Mouse (Mus musculus) B cell, adult 2 months (primary cell): Measurements from ENCODE around the gene Kif21a.

Source experiments
- DNase-seq, 2 experiments: peaks; one replicate each; pipeline ENCODE4 v3.0.0; 2022

Gene Kif21a

DNA sequence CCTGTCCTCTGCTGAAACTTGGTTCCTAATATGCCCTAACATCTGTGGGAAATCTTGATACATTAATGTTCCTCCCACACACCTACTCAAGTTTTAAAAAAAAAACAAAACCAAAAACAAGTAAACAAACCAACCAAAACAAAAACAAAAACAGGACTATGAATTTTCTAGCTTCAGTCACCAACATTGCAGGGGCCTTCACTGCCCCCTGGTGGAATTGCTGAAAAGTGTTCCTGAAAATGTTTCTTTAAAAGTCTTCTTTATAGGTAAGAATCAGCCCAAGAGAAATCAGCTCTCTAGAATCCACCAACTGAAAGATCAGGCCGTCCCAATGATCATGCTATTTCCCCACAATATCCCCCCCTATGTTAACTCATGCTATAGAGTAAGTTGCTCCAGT lies 120.7 kb downstream of the Kif21a start:
- DNase-seq = no peak

DNA sequence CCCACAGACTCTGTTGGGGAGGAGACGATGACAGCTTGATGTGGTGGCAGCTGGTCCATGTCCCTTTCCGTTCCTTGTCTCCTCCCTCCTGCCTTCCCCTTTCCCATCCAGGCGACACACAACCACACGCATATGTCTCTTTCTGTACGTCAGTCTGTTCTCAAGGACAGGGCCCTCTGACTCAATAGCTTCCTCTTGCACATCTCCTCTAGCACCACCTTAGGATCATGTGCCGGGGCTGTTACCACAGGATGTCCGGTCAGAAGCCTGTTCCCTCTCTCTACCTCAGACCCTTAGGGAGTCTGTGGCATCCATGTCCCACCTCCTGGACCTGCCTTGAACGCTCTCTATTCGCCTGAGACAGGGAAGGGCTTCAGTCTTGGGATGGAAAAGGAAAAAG lies 153.3 kb downstream of the Kif21a start:
- no peak for DNase-seq

GRCm38 (mm10) chr15:90887466-90887865 lies 162.3 kb downstream of the Kif21a start:
- no peak for DNase-seq
